Mouse (Mus musculus) retina, embryonic 14.5 days (tissue): ENCODE data around the gene Mkrn2os.
"Not testable (repeated sequence)": the region's sequence is repeated elsewhere in the genome, so short reads cannot be mapped to it uniquely, and the experiment has no call there.

Source experiments
- DNase-seq: peaks from one replicate; pipeline ENCODE4 v3.0.0-alpha.2; 2015; ENCODE audit warnings: low spot score

The Mkrn2os gene

GRCm38 (mm10) chr6:115592458-115592857 is at the start of gene Mkrn2os:
Gene Mkrn2os (minus strand): TSS chr6:115592576.
- DNase-seq = no peak

DNA sequence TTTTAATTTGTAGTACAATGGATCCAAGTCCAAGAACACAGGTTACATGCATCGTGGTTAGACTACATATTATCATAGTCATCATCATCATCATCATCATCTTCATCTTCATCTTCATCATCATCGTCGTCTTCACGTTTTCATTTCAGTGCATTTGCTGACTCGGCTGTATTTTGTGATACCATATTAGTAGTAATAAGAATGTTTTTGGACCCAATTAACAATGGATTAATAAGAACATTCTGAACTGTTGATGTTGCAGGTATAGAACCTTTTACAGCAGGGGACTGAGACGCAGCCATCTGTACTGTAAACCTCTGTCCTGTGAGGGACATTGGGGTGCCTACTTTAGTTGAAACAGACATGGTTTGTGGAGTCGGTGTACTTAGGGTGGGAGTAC is 45.8 kb upstream of the Mkrn2os start:
- not testable (repeated sequence) for DNase-seq

GRCm38 (mm10) chr6:115634015-115634414 is 41.6 kb upstream of the Mkrn2os start:
- no peak for DNase-seq

DNA sequence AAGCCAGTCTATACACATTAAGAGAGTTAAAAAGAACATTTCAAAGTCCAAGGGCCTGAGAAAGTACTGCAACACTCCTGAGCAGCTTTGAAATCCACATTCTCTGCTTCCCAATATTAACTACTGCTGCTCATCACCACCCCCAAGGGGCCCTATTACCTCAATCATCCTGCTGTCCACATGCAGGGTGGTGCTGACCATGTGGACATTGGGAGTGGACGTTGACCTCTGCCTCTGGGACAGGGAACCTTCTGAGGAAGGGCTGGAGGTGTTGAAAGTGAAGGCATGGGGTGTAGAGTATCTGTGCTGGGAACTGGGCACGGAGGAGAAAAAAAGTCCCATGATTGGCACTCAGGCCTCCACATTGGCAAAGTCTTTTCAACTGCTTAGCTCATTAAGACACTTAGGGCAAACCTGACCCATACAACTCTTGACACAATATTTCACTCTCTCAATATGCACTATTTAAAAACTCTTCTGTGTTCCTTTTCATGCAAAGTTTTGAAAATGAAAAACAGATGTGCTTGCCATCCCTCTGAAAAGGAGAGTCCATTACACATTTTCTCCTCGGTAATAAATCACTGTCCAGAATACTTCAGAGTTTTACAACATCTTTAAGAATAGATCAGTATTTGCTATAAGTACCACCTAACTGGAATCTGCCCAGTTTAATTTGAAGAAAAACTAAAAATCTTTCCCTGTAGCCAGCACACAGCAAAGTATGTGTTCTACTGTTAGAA is 38.9 kb upstream of the Mkrn2os start:
- DNase-seq = no peak

GRCm38 (mm10) chr6:115626121-115626520 is 33.7 kb upstream of the Mkrn2os start:
- no peak for DNase-seq

DNA sequence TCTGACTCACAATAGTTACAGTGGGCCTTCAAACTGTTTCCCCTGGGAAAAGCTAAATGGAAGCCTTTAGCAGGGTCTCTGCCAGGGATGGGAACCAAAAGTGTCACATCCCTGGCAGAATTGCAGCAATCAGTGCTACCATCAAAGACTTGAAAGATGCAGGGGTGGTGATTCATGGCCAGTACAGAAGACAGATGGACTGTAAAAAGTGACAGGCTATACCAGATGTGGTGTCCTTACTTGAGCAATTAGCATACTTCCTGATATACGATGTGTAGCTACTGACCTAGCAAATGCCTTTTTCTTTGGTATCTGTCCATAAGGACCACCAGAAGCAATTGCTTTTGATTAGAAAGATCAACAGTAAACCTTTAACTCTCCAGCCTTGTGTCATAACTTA is 28.6 kb upstream of the Mkrn2os start:
- DNase-seq = no peak

DNA sequence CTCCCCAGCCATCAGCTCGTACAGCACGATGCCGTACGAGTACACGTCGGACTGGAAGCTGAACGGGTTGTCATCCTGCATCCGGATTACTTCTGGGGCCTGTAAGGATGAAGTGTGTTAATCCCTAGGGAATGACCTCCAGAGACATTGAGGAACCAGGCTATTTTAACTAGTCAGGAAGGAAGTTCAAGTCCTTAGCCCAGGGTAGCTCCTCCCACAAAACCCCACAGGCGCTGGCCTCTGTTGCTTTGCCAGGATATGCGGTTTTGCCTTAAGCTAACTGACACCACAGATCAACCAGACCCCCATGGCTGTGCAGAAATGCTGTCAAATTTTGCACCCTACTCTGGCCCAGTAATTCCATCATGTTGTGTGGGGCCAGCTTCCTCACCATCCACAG is 27.4 kb upstream of the Mkrn2os start:
- no peak for DNase-seq

GRCm38 (mm10) chr6:115615983-115616382 is 23.6 kb upstream of the Mkrn2os start:
- no peak for DNase-seq

GRCm38 (mm10) chr6:115613793-115614192 is 21.4 kb upstream of the Mkrn2os start:
- no peak for DNase-seq

DNA sequence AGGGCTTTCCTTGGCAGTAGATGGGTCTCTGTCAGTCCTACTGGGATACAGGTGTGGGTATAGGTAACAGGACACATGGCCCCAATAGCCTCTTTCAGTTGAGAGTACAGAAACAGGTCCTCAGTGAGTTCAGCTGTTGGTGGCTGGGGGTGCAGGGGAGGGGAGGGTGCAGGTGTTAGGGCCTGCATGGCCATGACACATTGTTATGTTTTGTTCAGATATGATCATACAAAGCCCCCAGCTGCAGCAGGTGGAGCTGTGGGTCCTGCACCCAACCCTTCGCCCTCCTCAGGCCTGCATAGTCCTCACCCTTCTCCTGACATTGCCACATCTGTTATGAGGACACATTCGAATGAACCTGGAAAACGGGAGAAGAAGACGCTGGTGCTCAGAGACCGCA is 17.9 kb upstream of the Mkrn2os start:
- no peak for DNase-seq

DNA sequence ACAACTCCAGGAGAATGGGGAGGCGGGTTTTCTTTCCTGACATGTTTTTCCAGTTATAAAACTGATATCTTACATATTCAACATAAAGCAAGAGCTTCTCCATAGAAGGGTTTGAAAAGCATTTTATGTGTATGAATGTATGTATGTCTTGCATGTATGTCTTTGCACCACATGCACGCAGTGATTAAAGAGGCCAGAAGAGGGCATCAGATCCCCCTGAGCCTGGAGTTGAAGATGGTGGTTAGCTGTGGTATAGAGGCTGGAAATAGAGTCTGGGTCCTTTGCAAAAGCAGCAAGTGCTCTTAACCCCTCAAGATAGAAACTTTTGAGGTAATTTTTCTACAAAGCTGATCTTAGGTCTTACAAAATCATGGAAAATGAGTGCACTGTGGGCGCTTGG is 16.7 kb upstream of the Mkrn2os start:
- peak; percentile 41 for DNase-seq

DNA sequence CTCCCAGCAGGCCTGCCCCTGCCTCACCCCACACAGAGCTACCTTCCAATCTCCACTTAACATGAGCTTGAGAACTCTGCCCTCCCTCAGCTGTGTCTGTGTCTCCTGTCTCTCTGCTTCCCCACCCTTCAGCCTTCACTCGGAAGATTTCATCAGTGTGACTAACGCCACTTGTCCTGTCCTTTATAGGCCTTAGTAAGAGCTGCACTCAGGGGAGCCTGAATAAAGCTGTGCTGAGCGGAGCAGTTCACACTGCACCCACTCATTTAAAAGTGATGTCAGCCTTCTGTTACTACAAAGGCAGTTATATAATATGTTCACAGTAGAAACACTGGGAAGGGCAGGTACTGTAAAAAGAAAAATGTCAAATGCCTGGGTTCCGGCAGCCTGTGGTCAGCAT is 15.1 kb upstream of the Mkrn2os start:
- DNase-seq = no peak

DNA sequence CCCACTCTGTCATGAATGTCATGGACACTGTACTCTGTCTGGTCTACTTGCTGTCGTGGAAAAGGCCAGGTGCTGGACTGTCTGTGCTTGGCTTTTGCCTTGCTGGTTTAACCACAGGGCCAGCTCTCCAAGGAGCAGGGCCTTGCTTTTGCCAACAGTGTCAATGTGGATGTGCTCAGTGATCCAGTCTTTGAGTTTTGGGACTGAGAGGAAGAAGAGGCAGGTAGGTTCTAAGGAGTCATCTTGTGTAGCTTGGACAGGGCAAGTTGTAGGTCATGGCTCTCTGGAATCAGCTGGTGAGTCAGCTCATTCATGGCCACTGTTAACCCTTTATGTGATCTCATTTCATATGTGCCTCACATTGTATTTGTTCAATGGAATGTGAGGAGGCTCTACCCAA is 14.1 kb upstream of the Mkrn2os start:
- DNase-seq = no peak

GRCm38 (mm10) chr6:115601715-115602523 is 9.5 kb upstream of the Mkrn2os start, which contains the start of gene Mkrn2:
Gene Mkrn2 (plus strand): TSS chr6:115601902.
- peak; percentile 86 for DNase-seq

GRCm38 (mm10) chr6:115601322-115601714 is 8.9 kb upstream of the Mkrn2os start:
- no peak for DNase-seq

GRCm38 (mm10) chr6:115595667-115596066 is 3.3 kb upstream of the Mkrn2os start:
- DNase-seq = no peak

- no peak for DNase-seq
Observed at GRCm38 (mm10) chr6:115594463-115594862, 2.1 kb upstream of the Mkrn2os start.

- DNase-seq = no peak
Observed at GRCm38 (mm10) chr6:115593252-115593651, 876 bp upstream of the Mkrn2os start.

DNA sequence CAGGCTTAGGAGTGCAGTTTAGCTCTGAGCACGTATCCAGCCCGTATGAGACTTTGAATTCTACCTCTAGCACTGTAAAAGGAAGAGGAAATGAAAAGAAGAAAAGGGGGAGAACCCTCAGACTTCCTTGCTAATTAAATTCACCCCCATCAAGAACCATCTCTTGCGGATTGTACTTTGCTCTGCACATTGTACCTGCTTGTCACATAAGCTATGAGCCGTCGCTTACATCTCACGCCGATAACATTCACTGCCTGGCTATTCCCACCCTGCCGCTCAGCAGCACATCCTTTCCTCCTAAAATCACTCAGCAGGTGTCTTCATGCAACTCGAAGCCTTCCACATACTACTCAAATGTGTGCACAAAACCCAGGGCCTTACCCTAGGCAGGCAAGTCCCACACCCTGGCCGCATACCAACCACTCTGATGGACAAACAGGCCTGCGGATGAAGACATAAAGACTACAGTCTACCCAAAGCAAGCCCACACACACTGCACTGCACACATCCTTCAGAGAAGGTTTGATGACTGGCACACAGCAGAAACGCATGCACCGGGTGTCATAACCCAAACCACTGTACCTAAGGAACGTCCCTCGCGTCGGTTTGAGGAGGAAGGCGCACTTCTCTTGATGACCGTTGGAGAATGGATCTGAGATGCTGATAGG is 550 bp downstream of the Mkrn2os start:
- DNase-seq = no peak

- DNase-seq = no peak
Observed at GRCm38 (mm10) chr6:115586321-115586720, 6.1 kb downstream of the Mkrn2os start.

DNA sequence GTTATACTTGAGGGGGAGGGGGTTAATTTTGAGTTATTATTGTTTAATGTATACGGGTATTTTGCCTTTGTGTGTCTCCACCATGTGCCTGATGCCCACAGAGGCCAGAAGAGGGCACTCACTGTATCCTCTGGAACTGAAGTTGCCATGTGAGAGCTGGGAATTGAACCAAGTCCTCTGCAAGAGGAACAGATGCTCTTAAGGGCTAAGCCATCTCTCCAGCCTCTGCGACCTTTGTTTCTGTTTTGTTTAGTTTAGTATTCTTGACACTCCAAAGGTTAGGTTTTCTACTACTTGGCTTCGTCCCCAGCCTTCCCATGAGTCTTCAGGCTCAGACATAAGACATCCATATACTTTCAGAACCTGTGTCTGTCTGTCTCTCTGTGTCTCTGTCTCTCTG is 8.2 kb downstream of the Mkrn2os start:
- no peak for DNase-seq

DNA sequence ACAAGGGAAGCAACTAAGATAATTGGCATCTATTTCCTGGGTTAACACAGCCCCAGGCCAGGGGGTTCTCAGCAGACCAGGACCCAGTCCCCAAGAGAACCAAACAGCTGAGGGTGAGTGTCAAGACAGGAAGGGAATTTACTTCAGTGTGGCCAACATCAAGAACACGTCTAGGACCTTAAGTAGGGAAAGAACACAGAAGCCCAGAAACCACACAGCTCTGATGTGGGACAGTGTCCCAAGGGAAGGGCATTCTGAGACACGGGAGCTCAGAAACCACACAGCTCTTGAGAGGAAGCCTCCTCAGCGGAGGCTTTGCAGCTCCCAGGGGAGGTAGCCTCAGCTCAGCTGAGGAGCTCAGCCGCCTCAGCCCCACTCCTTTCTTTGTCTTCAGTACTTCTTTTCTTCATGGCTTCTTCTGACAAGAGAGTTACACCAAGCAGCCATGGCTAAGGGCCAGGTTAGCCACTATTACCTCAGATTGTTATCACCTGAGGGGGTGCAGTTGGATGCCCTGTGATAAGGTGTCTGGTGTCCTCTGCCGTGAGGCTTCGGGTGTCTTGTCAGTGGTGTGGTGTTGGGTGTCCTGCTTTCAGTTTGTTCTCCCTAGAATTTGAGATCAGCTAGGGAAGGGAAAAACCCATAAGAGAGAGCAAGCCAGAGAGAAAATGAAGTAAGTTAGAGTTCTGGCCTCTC is 8.8 kb downstream of the Mkrn2os start:
- no peak for DNase-seq
